Mouse (Mus musculus): ENCODE results near the gene Cpm. TPM values are rescaled to one million over a fixed set of nuclear protein-coding genes. Genes with fewer than 3 reads are reported as not detected.
A peak's percentile ranks its signal among the peaks of the same experiment; 100 is the strongest.
"Not testable (repeated sequence)": the region's sequence is repeated elsewhere in the genome, so short reads cannot be mapped to it uniquely, and the experiment has no call there.

Gene Cpm
- total and polyA plus RNA-seq, 3 experiments = 0.04 to 0.31 (median 0.17) TPM

DNA sequence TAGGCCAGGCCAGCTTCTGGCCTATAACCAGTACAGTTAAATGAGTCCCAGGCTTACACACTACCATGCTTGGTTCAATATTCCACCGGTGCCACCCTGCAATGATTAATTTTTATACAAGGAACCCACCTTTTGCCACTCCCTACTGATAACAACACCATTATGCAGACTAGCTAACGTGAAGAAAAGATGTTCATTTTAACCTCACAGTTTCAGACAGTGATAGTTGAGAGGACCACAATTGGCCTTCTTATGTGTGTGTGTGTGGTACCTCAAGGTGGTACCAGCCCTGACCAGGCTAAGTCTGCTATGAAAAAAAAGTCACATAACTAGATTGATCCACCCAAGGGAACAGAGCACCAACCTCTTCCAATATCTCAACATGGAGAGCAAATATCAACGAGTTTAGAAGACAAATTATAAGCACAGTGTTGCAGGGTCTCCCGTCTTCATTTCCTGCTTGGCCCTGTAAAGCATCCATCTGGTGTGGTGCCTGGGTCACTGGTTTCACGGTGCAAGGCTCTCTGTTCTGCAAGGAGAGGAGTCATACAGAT lies 32.5 kb upstream of the Cpm start:
- no peak overlapping the region for H3K9ac ChIP-seq (ENCODE audit: insufficient read depth, low read depth)
- DNase-seq (ENCODE audit: extremely low read depth) = no peak
- dilution Hi-C loops (cut with MboI; ENCODE audit: extremely low pct_ligation_motif_present, extremely low pct_unique_long_range_greater_than_20kb, low sequenced_read_pairs) = no loop called here
- H3K27ac ChIP-seq (ENCODE audit: insufficient read depth, low read depth) = no peak overlapping the region
- H3K9me3 ChIP-seq (replicated peaks; ENCODE audit: low read length) = no peaks in the 10 kb centered on the region
- H3K36me3 ChIP-seq (replicated peaks in 1 of 2; ENCODE audit: control insufficient read depth in 1 of 2, insufficient read depth in 1 of 2, low read length in 1 of 2) = no peaks in the 10 kb centered on the region
- TF ChIP-seq GABPA (IDR thresholded peaks at IDR 0.05; ENCODE audit: insufficient replicate concordance, low read depth, low read length) = no peak
- TF ChIP-seq TCF12 (IDR thresholded peaks at IDR 0.05; ENCODE audit: low read depth, low read length) = no peak
- no peak for TF ChIP-seq JUN (IDR thresholded peaks at IDR 0.05; ENCODE audit: insufficient read depth, low read depth, low read length)
- TF ChIP-seq KAT2A (IDR thresholded peaks at IDR 0.05; ENCODE audit: insufficient replicate concordance, low read length) = no peak
- no peak overlapping the region for H3K4me2 ChIP-seq (ENCODE audit: insufficient read depth, low read depth, poor library complexity, severe bottlenecking)
- no peaks in the 10 kb centered on the region for H3K79me2 ChIP-seq (replicated peaks; ENCODE audit: control insufficient read depth, extremely low read depth, insufficient read depth, poor library complexity, severe bottlenecking)
- no peaks in the 10 kb centered on the region for H3K27me3 ChIP-seq (replicated peaks)
- H3K4me3 ChIP-seq (replicated peaks in 1 of 3; ENCODE audit: low read depth in 2 of 3, low read length in 2 of 3, poor library complexity in 1 of 3) = no peak overlapping the region
- peaks cover 2 to 19% of the 10 kb centered on the region in 2 experiments; a peak in 2 of 4 replicates for H3K4me1 ChIP-seq (ENCODE audit: control insufficient read depth in 1 of 2, insufficient read depth in 2 of 2)
- in situ Hi-C loops (cut with MboI; ENCODE audit: low pct_ligation_motif_present, low pct_unique_long_range_greater_than_20kb, low sequenced_read_pairs) = no loop called here

- not testable (repeated sequence) for DNase-seq (ENCODE audit: extremely low read depth)
Measured at GRCm38 (mm10) chr10:117597371-117598265, 31.7 kb upstream of the Cpm start.

DNA sequence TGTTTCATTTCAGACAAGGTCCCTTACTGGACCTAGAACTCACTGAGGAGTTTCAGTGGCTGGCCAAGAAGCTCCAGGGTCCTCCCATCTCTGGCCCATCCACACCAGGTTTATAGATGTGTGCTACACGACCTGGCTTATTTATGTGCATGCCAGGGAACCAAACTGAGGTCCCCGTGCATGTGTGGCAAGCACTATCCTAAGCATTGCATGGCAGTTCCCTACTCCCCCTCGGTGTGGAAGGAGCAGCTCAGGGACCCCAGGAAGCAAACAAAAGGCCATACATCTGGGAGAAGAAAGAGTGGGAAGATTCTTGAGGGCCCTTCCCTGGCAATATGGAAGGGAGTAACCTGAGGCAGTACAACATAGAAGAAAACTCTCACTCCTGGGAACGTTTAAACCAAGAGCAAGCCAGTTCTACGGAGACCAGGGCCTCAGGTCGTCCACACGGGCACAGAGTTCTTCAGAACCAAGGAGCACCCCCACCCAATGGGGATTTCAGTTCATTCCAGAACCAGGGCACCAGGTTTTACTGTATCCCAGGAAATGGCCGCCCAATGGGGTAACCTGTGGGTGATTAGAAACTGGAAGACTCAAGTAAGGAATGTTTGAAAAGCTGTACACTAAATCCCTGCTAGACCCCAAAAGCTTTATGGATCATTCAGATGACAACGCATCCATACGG lies 30.9 kb upstream of the Cpm start:
- H3K4me2 ChIP-seq (ENCODE audit: insufficient read depth, low read depth, poor library complexity, severe bottlenecking) = no peak overlapping the region
- no peaks in the 10 kb centered on the region for H3K79me2 ChIP-seq (replicated peaks; ENCODE audit: control insufficient read depth, extremely low read depth, insufficient read depth, poor library complexity, severe bottlenecking)
- dilution Hi-C loops (cut with MboI; ENCODE audit: extremely low pct_ligation_motif_present, extremely low pct_unique_long_range_greater_than_20kb, low sequenced_read_pairs) = no loop called here
- in situ Hi-C loops (cut with MboI; ENCODE audit: low pct_ligation_motif_present, low pct_unique_long_range_greater_than_20kb, low sequenced_read_pairs) = no loop called here
- H3K9me3 ChIP-seq (replicated peaks; ENCODE audit: low read length) = no peaks in the 10 kb centered on the region
- H3K4me3 ChIP-seq (replicated peaks in 1 of 3; ENCODE audit: low read depth in 2 of 3, low read length in 2 of 3, poor library complexity in 1 of 3) = no peak overlapping the region
- no peaks in the 10 kb centered on the region for H3K27me3 ChIP-seq (replicated peaks)
- no peaks in the 10 kb centered on the region for H3K36me3 ChIP-seq (replicated peaks in 1 of 2; ENCODE audit: control insufficient read depth in 1 of 2, insufficient read depth in 1 of 2, low read length in 1 of 2)
- no peak for TF ChIP-seq RAD21 (IDR thresholded peaks at IDR 0.05; ENCODE audit: low read depth, low read length)
- no peak for TF ChIP-seq MEF2A (IDR thresholded peaks at IDR 0.05; ENCODE audit: borderline replicate concordance, low read depth, low read length)
- TF ChIP-seq POLR2AphosphoS2 (IDR thresholded peaks at IDR 0.05; ENCODE audit: low read depth, low read length) = no peak
- no peak for TF ChIP-seq BHLHE40 (IDR thresholded peaks at IDR 0.05; ENCODE audit: low read depth, low read length)
- no peak overlapping the region for H3K27ac ChIP-seq (ENCODE audit: insufficient read depth, low read depth)
- H3K9ac ChIP-seq (ENCODE audit: insufficient read depth, low read depth) = no peak overlapping the region
- no peak for DNase-seq (ENCODE audit: extremely low read depth)
- peaks cover 2 to 19% of the 10 kb centered on the region in 2 experiments; a peak in 2 of 4 replicates for H3K4me1 ChIP-seq (ENCODE audit: control insufficient read depth in 1 of 2, insufficient read depth in 2 of 2)

More at GRCm38 (mm10) chr10:117597371-117598265, 31.7 kb upstream of the Cpm start:
- dilution Hi-C loops (cut with MboI; ENCODE audit: extremely low pct_ligation_motif_present, extremely low pct_unique_long_range_greater_than_20kb, low sequenced_read_pairs); H3K4me2 ChIP-seq (ENCODE audit: insufficient read depth, low read depth, poor library complexity, severe bottlenecking); H3K27me3 ChIP-seq (replicated peaks); H3K36me3 ChIP-seq (replicated peaks in 1 of 2; ENCODE audit: control insufficient read depth in 1 of 2, insufficient read depth in 1 of 2, low read length in 1 of 2); H3K9me3 ChIP-seq (replicated peaks; ENCODE audit: low read length); in situ Hi-C loops (cut with MboI; ENCODE audit: low pct_ligation_motif_present, low pct_unique_long_range_greater_than_20kb, low sequenced_read_pairs); H3K79me2 ChIP-seq (replicated peaks; ENCODE audit: control insufficient read depth, extremely low read depth, insufficient read depth, poor library complexity, severe bottlenecking); H3K27ac ChIP-seq (ENCODE audit: insufficient read depth, low read depth); H3K9ac ChIP-seq (ENCODE audit: insufficient read depth, low read depth); H3K4me3 ChIP-seq (replicated peaks in 1 of 3; ENCODE audit: low read depth in 2 of 3, low read length in 2 of 3, poor library complexity in 1 of 3): not testable (repeated sequence)
- H3K4me1 ChIP-seq (ENCODE audit: control insufficient read depth in 1 of 2, insufficient read depth in 2 of 2) = peaks cover 2 to 19% of the 10 kb centered on the region in 2 experiments; a peak in 2 of 4 replicates

- H3K9ac ChIP-seq (ENCODE audit: insufficient read depth, low read depth); H3K4me3 ChIP-seq (replicated peaks in 1 of 3; ENCODE audit: low read depth in 2 of 3, low read length in 2 of 3, poor library complexity in 1 of 3); dilution Hi-C loops (cut with MboI; ENCODE audit: extremely low pct_ligation_motif_present, extremely low pct_unique_long_range_greater_than_20kb, low sequenced_read_pairs); in situ Hi-C loops (cut with MboI; ENCODE audit: low pct_ligation_motif_present, low pct_unique_long_range_greater_than_20kb, low sequenced_read_pairs); H3K4me2 ChIP-seq (ENCODE audit: insufficient read depth, low read depth, poor library complexity, severe bottlenecking); H3K27ac ChIP-seq (ENCODE audit: insufficient read depth, low read depth); H3K27me3 ChIP-seq (replicated peaks); H3K36me3 ChIP-seq (replicated peaks in 1 of 2; ENCODE audit: control insufficient read depth in 1 of 2, insufficient read depth in 1 of 2, low read length in 1 of 2); H3K79me2 ChIP-seq (replicated peaks; ENCODE audit: control insufficient read depth, extremely low read depth, insufficient read depth, poor library complexity, severe bottlenecking); H3K9me3 ChIP-seq (replicated peaks; ENCODE audit: low read length): not testable (repeated sequence)
- peak; percentile 17 for DNase-seq (ENCODE audit: extremely low read depth)
- H3K4me1 ChIP-seq (ENCODE audit: control insufficient read depth in 1 of 2, insufficient read depth in 2 of 2) = peaks cover 2 to 19% of the 10 kb centered on the region in 2 experiments; a peak in 2 of 4 replicates
Measured at GRCm38 (mm10) chr10:117598951-117599572, 30.2 kb upstream of the Cpm start.
